Mouse (Mus musculus) layer of hippocampus, postnatal 14 days (tissue): ENCODE data around the gene Cdc6. TPM values are rescaled to one million over a fixed set of nuclear protein-coding genes. Genes with fewer than 3 reads are reported as not detected.

ENCODE experiments used
- DNase-seq, 2 experiments: peaks; one replicate each; pipeline ENCODE4 v3.0.0; 2021 to 2022; ENCODE audit warnings: low spot score in 2 of 2, mixed read lengths in 1 of 2
- total RNA-seq, 2 experiments: library from RNA; stranded (reverse); gene quantifications; 2 replicates each; pipeline ENCODE4 v1.2.3; 2021

Gene Cdc6
- total RNA-seq, 2 experiments from 2014 or later: 0.81 to 0.97 TPM

DNA sequence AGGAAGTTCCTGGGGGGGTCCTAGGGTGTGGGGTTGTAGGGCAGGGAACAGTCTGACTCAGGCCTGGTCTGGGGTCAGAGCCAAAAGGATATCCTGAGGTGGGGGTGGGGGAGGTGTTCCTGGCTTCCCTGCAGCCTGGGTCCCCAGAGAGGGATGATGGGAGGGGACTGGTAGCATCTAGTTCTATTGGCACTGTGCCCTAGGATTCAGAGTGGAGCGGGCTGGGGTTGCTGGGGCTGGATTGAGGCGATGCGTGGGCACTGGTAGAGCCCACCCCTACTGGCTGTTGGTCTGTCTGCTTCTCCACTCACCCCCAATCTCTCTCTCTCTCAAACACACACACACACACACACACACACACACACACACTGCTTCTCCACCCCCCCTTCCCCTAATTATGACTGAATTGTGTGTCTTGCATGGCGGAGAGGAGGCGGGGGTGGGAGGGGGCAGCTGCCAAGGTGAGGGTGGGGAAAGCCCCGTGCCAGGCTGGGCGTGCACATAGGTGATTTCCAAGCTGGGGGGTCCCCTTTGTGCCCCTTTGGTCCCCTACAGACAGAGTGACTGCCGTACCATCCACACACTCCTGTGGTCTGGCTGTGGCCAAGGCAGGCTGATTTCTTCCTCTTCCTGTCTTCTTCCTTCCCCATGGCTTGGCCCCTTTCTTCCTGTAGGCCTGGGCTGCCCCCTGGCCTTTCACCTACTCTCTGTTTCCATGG lies 35.5 kb downstream of the Cdc6 start:
- DNase-seq: no peak

DNA sequence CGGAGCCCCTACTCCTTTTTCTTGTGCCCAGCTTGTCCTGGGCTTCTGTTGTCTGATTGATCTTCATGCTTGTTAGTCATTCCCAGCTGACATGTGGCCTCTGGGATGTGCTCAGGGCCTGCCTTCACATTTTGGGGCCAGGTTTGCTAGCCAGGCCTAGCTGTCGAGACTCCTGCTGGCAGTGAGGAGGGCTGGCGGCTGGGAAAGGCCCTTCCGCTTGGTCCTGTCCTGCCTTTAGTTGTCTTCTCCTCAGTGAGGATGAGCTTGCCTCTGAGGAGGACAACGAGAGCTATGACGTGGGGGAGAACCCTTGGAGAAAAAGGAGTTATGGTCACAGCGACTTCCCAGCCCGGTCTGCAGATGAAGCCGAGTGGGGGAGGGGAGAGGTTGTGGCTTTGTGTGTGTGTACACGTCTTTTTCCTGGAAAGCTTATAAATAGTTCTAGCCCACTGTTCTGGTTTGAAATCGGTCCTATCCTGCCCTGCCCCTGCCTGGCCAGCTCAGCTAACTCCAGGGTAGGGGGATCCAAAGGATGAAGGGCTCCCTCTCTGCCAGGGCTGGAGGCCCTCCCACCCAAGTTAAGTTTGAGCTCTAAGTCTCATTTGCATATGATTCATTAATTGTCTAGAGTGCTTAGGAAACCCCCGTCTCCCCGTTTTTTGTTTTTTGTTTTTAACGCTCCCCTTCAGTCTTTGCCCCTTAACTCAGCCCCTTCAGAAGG lies 36.3 kb downstream of the Cdc6 start:
- DNase-seq: no peak

DNA sequence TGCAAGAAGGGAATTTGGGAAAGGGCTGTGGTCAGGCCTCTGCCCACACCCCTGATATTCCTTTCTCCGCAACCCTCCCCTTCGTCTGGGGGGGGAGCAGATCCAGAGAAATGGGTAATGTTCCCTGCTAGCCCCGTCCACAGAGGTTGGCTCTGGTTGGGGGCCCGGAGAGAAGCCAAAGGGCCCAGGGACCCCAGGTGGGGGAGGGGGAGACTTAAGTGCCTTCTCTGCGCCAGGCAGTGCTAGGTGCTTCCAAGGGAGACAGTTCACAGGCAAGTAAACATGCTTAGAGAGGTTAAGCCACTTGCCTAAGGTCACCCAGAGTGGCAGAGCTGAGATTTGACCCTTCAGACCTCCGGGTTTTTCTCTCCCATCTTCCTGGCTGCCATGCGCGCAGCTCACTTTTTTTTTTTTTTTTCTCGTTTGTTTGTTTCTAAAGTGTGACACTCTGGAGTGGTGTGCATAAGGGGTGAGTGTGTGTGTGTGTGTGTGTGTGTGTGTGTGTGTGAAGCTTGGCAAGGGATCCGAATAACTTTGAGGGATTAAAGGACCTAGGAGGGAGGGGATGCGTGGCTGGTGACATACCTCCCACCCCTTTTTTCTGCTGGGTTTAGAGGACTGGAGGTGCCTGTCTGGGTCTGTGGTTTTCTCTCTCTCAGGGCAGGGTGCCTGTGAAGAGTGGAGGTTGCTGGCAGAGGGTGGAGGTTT lies 37.5 kb downstream of the Cdc6 start:
- DNase-seq: no peak

DNA sequence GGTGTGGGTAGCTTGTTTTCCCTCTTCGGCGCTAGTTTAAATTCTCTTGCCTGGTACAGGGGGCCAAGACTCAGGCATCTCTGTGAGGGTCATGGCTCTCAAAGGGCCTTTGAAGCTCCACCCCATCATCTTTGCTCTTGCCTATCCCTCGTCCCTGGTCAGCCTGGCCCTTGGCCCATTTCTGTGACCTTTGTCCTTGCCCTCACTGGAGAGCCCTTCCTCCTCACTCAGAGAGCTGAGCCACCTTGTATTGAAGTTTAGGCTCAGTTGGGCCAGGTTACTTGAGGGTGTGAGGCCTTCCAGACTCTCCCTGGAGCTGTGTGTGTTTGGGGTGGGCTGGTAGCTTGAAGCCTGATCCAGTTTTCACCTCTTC lies 38.0 kb downstream of the Cdc6 start:
- DNase-seq: no peak

DNA sequence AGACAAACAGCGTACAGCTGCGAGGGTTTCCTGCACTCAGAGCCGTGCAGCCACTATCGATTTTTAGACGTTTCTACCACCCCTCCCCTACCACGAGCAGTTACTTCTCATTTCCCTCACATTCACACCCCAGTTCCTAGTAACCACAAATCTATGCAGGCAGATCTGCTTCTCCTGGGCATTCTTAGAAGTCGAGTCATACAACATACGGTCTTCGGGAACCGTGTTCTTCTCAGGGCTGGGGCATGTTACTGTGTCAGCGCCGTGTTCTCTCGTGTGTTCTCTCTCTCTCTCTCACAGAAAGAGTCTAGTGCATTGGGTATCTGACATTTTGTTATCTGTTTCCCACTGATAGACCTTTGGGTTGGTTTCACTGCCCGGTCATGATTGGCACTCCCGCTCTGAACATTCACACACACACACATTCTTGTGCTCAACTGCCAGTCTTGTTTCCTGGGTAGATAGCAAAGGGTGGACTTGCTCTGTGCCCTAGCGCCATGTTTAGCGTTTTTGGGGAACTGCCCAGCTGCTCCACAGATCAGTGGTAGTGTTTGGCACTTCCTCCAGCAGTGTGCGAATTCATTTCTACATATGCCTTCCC lies 40.5 kb downstream of the Cdc6 start:
- DNase-seq: no peak

DNA sequence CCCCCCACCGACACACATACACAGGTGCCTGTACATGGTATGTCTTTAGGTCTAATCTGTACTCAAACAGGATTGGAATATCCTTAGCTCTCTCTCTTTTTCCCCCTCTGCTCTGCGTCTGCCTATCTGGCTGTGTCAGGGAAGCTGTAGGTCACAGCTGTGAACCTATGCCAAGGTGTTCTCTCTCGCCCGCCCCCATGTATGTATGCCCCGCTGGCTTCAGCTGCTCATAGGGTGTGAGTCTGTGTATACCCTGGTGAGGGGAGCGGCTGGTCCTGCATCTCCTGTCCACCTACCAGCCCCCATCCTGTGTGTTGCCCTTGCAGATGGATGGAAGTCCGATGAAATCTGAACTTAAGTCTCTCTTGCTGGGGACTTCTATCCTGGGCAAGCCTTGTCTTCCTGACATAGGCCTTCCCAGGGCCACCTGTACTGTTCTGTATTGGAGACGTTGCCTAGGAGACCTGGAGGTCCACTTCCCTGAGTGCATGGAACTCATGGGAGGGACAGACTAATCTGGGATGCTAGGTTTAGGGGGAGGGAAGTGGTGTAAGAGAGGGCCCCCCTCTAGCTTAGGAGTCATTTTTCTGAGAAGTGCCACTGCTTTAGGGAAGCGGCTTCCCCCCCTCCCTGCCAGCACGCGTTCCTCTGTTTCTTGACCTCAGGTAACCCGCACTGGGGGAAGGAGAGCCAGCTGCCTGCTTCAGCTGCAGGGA lies 41.8 kb downstream of the Cdc6 start:
- no peak for DNase-seq

DNA sequence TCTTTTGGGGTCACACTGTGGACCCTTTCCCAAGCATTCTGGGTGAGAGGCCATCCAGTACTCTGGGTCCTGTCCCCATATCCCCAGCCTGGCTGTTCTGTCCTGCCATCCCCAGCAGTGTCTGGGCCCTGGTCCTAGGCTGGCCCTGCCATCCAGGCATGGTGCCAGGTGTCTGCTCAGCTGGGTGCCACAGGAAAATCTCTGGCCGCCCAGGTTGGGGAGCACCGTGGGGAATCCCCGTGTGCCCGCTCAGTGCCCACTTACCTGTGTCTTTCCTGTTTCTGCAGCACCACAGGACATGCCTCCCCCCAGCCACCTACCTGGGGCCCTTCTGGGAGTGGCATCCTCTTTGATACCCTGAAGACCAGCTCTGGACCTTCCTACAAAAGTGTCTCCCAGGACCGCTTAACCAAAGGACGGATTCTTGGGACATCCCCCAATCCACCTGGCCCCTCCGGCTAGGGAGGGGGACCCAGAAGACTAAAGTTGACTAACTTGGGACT lies 42.4 kb downstream of the Cdc6 start:
- no peak for DNase-seq

DNA sequence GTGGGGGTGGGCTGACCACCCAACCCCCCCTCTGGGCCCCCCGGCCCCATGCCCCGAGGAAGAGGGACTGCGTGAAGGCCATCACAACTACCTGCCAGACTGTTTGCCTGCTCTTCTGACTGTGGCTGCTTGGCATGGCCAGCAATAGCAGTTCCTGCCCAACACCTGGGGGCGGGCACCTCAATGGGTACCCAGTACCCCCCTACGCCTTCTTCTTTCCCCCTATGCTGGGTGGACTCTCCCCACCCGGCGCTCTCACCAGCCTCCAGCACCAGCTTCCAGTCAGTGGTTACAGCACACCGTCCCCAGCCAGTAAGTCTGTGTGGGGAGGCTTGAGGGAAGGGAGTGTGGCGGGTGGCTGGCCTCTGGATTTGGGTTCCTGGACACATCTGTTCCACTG lies 42.9 kb downstream of the Cdc6 start:
- no peak for DNase-seq

DNA sequence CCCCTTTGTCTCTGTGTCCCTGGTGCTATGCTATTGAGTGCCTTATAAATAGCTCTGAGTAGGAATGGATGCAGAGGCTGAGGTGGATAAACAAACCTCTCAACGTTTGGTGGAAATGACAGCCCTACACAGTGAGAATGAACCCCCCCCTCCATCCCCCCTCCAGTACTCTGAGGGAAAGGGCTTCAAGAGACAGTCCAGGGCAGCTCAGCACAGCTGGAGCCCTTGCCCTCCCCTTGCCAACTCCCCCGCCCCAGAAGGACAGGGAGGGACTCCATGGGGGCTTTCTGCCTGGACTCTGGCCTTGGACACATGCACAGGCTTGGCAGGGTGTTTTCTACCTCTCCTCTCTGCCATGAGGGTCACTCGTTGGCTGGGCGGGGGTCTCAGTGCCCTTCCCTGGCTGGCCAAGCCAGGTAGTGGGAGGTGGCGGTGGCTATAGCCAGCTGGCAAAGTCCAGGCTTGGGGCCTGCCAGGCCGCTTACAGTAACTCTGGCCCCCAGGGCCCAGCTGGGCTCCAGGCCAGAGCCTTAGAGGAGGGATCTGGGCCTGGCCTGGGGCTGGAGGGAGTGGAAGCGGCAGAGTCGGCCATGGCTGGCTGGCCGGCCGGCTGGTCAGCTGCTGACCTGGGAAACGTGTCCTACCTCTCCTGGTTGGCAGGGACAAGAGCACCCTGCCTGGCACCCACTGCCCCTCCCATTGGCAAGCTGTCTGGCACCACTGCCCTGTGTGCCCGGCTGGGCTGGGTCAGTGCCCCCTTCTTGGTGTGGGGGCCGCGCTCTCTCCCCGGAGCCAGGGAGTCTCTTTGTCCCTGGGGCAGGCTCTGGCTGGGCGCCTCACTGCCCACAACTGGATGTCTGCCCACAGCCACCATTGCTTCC lies 43.7 kb downstream of the Cdc6 start:
- peak in 1 of 2 experiments; percentile 73 for DNase-seq

DNA sequence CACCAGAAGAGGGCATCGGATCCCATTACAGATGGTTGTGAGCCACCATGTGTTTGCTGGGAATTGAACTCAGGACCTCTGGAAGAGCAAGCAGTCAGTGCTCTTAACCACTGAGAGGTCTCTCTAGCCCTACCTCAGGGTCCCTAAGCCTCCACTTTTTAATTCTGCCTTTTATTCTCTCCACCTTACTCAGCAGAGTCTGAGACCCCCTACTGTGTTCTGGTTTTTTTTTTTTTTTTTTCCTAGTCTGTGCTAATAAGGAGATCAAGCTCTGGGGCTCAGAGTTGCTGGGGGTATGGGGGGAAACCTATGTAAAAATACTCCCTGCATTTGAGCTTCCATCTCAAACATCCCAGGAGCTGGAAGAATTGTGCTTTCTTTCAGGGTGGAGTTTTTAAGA lies 44.5 kb downstream of the Cdc6 start:
- no peak for DNase-seq

DNA sequence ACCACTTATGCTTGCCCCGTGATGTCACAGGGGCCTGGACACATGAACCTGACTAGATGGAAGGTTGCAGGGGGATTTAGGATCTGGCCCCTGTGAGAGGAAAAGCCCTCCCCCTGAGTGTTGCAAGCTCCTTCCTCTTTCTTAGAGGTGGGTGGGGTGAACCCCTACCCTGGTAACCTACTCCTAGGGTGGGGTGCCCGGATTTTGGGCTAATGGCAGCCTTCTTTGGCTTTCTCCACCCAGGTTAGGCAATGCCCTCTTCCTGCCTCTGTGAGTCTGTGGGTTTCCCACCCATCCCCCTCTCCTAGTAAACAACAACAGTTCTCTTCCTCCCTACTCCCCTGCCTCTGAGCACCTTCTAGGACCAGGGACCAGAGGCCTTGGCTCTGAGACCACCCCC lies 45.1 kb downstream of the Cdc6 start:
- DNase-seq: no peak

DNA sequence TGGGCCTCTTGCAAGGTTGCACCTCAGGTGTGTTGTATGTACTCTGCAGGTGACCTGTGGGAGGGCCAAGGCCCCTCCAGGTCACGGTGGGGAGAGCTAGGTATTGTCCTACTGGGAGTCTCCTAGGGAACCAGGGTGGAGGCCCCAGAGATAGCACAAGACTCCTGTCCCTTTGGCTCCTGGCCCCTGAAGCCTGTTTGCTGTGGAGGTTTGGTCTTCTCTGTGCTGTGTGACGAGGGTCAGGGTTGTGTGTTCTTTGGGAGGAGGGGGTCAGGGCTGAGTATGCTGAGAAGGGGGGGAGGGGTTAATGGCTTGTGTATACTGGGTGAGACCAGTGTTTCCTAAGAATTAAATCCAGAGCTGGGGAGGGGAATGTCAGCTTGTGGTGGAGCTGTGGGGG lies 45.8 kb downstream of the Cdc6 start:
- DNase-seq: no peak

DNA sequence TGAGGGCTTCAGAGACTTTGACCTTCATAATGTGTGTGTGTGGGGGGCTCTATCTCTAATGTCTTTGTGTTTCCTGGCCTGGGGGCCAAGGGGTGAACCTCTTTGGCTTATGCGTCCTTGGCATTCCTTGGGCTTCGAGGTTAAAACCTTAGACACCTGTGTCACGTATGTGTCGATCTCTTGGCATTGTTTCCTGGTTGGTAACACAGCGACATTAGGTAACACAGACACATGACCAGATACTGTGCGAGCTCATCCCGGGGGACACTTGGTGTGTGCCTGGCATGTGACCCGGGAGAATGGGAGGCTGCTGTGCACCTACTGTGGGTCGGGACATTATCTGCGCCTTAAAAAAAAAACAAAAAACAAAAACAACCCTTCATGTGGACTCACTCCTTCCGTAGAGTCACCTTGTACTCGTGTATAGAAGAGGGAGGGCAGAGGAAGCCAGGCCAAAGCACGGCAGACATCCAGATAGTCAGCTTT lies 46.3 kb downstream of the Cdc6 start:
- DNase-seq: no peak

DNA sequence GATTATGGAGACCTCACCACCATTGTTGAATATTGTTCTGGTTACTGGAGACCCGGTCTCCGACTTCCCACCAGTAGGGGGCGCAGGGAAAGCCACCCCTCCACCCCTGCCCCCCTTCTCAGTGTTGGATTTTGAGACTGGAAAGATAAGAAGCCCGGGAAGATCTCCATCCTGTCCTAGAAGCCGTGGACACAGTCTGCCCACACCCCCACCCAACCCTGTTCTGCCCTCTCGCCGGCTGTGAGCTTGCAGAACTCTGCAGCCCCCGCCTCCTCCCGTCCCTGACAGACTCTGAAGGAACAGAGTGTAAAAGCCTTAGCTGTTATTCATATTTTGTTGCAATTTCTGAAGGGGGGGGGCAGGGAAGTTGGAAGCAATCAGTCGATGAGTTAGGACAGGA lies 46.8 kb downstream of the Cdc6 start:
- DNase-seq: no peak

DNA sequence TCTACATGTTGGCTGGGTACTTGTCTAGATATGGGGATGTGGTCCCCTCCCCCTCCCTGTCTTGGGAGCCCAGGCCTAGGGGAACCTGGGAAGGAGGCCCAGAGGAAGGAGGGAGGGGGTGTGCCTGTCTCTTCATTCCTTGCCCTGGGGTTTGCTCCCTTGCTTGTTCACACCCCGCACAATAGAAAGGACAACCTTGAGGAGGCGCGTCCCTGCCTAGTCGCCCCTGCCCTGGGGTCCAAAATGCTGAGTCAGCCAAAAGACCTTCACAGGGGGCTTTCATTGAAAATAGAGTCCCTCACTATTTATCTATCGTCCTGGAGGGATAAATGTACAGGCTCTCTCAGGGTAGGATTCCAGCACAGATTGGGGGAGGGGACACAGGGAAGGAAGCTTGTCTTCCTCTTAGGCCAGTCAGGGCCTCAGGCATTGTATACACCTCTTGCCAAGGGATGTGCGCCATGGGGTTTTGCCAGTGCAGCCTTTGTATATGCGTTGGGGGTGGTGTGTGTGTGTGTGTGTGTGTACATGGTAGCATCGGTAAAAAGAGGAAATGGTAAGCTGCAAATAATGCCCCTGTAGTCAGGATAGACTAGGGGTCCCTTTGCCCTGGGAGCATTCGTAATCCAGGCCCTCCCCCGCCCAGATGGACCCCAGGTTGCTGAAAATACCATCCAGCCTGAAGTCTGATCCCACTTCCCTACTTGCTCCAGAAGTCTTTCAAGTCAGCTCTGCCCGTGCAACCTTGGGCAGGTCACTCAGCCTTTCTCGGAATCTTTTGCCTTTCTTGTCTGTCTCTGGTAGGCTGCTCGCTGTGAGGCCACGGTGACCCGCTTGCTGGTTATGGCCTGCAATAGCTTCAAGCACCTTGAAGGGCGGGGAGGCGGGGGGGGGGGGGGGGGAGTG lies 47.5 kb downstream of the Cdc6 start:
- DNase-seq: no peak

DNA sequence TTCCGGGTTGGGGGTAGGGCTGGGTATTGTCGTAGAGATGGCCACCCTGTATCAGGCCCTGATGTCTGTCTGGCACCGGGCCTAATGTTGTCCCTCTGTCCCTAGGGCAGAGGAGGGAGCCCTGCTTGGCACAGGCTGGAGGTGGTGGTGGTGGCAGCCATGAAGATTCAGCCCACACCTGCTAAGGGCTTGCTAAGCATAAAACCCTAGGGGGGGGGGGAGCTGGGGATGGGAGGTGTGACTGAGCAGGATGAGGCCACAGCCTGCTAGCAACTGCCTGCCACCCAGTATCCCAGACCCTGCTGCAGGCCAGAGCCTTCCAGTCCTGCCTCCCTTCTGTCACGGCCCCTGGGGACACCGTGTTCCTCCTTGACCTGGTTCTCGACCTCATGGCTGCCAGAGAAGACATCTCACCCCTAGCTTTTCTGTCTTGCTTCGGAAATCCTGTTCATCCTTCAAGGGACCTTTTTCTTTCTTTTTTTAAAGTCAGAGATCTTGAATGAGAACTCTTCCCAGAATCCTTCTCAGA lies 48.2 kb downstream of the Cdc6 start:
- no peak for DNase-seq

DNA sequence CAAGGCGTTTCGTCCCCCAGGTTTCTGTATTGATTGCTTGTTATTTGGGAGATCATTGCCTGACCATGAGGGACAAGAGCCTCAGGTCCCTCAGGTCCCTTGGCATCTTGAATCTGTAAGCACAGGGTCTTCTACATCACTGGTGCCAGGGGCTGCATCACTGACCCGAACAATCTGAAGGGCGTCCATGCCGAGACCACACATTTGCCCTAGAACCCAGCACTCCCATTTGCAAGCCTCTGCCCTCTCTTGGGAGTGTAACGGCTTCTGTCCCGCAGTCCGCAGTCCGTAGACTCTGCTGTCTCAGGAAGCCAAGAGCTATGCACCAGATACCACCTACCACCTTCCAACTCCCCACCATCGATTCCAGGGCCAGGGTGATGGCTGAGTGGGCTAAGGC lies 48.7 kb downstream of the Cdc6 start:
- DNase-seq: no peak

DNA sequence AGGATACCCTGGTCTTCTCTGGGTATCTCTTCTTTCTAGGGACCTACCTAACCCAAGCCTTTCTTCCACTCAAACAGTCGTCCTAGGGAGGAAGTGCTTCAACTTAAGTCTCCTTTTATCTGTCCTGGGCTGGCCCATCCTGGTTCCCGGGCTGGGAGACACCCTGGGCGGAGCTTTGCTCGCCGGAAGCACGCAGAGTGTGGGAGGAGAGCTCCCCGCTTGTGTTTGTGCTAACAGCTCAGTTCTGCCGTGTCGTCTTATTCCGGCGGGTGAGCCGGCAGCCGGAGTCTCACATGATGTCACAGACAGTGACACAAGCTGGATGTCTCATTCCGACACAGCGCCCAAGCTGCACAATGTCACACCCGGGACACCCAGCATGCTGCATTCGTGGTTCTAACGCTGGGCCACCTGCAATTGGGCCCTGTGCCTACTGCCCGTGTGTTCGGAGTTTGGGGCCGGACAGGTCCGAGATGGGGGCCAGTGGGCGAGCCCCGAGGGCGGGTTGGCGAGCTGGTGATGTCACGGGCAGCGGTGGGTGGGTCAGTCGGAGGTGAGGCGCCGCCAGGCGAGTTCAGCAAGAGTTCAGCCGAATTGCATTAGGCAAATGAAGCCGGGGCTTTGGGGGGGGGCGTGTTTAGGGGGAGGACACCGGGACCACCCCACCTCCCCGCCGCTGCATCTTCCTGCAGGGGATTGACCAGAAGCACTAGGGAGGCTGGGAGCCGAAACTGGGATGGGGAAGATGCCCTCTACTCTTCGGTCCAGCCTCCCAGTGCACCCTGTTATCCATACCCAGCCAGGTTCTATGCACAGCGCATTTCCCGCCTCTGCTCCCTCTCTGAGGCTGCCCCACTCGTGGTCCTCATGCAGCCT lies 52.1 kb downstream of the Cdc6 start:
- DNase-seq: no peak
